Mouse (Mus musculus): ENCODE measurements around the gene Slc24a3.

The Slc24a3 gene

DNA sequence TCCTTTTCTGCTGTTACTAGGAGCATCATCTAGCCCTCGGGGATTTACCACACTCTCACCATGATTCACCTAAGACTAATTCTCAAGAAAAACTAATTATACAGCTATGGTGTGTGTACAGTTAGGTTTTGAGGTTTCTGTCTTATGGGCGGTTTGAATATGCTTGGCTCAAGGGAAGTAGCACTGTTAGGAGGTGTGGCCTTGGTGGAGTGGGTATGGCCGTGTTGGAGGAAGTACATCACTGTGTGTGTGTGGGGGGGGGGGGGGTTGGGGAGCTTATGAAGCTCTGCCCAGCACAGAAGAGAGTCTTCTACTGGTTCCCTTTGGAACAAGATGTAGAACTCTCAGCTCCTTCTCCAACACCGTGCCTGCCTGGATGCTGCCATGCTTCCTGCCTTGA lies 368.2 kb downstream of the Slc24a3 start:
- DNase-seq (ENCODE audit: low read depth, low spot score), result no peak

GRCm38 (mm10) chr2:145536986-145537385 lies 369.4 kb downstream of the Slc24a3 start:
- DNase-seq (ENCODE audit: low read depth, low spot score), result no peak

DNA sequence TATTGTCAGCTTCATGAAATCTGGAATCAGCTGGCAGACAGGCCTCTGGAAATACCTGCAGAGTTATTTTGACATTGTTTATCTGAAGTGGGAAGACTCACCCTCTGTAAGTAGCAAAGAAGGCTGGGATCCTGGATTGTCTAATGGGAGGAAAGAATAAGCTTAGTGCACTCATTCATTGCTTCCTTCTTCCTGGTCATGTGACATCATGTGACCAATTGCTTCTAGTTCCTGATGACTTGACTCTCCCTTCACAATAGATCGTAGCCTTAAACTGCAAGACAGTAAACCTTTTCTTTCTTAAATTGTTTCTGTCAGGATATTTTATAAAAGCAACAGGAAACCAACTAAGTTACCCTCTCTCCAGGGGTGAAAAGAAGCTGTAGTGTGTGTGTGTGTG lies 374.1 kb downstream of the Slc24a3 start:
- DNase-seq (ENCODE audit: low read depth, low spot score), result no peak

- no peak for DNase-seq (ENCODE audit: low read depth, low spot score)
These were observed 378.5 kb downstream of the Slc24a3 start for GRCm38 (mm10) chr2:145546071-145546470.

GRCm38 (mm10) chr2:145554722-145555252 lies 387.2 kb downstream of the Slc24a3 start:
- DNase-seq (ENCODE audit: low read depth, low spot score), result no peak

DNA sequence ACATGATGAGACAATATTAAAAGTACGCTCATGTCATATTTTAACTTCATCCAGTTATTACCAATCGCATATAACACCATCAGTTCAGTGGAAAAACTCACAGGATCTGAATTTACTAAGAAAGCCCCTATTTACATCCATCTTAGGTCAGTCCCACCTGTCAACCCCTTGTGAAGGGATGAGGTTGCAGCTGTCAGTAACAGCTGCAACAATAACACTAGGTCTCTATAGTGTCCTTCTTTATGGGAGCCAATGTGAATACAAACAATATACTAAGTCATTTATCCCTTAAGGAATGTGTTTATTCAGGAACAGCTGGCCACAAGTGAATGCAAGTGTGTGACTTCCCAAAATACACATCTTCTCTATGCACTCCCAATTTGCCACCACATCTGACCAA lies 388.2 kb downstream of the Slc24a3 start:
- DNase-seq (ENCODE audit: low read depth, low spot score), result no peak

DNA sequence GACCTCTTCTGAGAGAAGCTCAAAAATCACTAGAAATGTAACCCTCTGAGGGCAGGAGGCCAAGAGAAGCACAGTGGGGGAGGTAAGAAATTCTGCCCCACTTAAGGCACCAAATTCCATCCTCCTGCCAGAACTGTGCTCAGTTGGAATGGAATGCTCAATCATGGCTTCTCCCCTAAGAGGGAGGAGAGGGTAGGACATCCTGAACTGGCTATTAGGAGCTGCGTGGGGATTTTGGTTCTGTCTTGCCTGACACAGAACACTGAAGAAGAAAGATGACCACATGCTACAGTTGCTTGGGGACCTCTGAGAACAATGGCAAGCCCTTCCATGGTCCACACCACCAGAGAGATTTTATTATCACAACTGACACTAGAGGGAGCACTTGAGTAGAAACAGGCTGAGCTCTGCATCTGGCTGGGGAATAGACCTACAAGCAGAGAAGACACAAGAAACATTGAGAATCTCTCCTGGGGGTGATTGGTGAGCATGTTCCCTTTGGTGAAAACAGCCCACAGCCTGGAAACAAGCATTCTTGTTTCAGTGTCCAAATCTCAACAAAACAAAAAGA lies 389.9 kb downstream of the Slc24a3 start:
- peak; percentile 71 for DNase-seq (ENCODE audit: low read depth, low spot score)

GRCm38 (mm10) chr2:145562493-145562892 lies 394.9 kb downstream of the Slc24a3 start:
- DNase-seq (ENCODE audit: low read depth, low spot score), result no peak

DNA sequence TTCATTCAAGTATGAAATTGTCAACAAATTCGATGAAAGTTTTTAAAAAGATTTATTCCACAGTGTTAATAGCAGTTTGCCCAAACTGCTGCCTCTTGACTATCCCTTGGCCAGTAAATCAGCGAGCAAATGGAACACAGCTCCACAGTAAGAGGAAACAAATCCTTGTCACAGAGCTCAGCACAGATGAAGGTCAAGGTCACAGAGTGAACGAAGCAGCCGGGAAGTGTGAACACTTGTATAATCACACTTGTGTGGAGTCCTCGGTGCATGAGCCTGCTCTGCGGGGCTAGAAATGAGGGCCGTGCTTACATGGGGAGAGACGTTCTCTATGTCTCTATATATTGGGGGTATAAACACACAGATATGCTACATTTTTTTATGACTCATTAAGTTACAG lies 397.0 kb downstream of the Slc24a3 start:
- no peak for DNase-seq (ENCODE audit: low read depth, low spot score)

- no peak for DNase-seq (ENCODE audit: low read depth, low spot score)
These were observed 399.4 kb downstream of the Slc24a3 start for GRCm38 (mm10) chr2:145566904-145567303.

DNA sequence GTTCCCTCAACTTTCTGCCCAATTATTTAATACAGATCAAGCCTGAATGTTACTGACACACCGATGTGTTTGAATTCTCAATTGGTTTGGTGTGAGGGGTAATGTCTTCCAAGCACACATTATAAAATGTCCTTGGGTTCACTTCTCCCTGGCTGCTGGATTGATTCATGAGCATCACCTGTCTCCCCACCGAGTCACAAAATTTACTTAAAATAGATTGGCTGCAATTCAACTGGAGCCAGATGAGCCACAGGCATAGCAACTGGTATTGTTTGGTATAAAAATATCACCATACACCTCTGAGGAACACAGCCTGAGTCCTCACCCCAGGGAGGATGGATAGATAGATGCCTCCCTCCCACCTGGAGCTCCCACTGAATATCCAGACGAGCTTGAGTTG lies 404.4 kb downstream of the Slc24a3 start:
- no peak for DNase-seq (ENCODE audit: low read depth, low spot score)

- no peak for DNase-seq (ENCODE audit: low read depth, low spot score)
These were observed 406.6 kb downstream of the Slc24a3 start for GRCm38 (mm10) chr2:145574148-145574547.

- no peak for DNase-seq (ENCODE audit: low read depth, low spot score)
These were observed 415.5 kb downstream of the Slc24a3 start for GRCm38 (mm10) chr2:145583103-145583502.

DNA sequence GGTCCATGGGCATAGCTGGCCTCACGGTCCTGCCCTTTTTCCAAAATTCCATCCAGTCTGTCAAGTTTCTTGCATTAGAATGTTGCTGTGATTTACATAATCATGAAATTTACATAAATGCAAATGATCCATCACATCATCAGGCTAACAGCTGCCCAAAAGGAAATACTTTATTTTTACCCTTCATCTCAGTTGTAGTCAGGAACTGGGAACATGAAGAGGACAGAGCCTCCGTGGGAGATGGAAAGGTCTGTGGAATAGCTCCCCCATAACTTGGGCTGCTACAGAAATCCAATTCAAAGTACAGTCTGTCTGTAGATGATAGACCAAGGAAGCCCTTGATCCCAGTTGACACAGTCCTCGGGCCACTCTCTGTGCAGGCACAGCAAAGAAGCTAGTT lies 417.9 kb downstream of the Slc24a3 start:
- DNase-seq (ENCODE audit: low read depth, low spot score), result no peak

GRCm38 (mm10) chr2:145588009-145588737 lies 420.6 kb downstream of the Slc24a3 start:
- peak; percentile 74 for DNase-seq (ENCODE audit: low read depth, low spot score)

- no peak for DNase-seq (ENCODE audit: low read depth, low spot score)
These were observed 424.3 kb downstream of the Slc24a3 start for GRCm38 (mm10) chr2:145591881-145592280.

GRCm38 (mm10) chr2:145593649-145594347 lies 426.2 kb downstream of the Slc24a3 start:
- DNase-seq (ENCODE audit: low read depth, low spot score), result no peak

GRCm38 (mm10) chr2:145597866-145598265 lies 430.3 kb downstream of the Slc24a3 start:
- DNase-seq (ENCODE audit: low read depth, low spot score), result no peak

- no peak for DNase-seq (ENCODE audit: low read depth, low spot score)
These were observed 440.3 kb downstream of the Slc24a3 start for GRCm38 (mm10) chr2:145607844-145608243.

- peak; percentile 60 for DNase-seq (ENCODE audit: low read depth, low spot score)
These were observed 443.5 kb downstream of the Slc24a3 start for GRCm38 (mm10) chr2:145610796-145611705.

GRCm38 (mm10) chr2:145612937-145613336 lies 445.4 kb downstream of the Slc24a3 start:
- DNase-seq (ENCODE audit: low read depth, low spot score), result peak; percentile 61

DNA sequence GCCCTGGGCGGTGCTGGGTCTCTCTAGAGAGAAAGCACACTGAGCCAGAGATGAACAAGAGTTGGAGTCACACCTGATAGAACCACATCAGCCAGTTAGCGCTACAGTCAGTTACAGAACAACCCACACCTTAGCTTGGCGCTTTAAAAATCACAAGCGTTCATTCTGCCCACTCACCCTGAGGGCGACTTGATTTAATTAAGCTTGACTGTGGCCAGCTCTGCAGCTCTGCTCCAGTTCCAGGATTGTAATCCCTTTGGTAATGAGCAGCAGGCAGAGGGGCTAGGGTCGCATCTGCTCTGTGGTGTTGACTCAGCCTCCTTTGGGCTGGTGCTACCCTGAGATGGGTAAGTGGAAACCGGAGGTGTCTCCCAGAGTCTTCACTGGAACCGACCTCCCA lies 446.2 kb downstream of the Slc24a3 start:
- DNase-seq (ENCODE audit: low read depth, low spot score), result no peak

Data from ZHBTc4 (cell line).